22 mouse cellular contexts compared by ENCODE assay signal in genomic region chr2:126652929-126653328, GRCm38 (mm10).
"Had no signal": no experiment of that assay in that cellular context is flagged by ENCODE, and none has a peak within 500 bp of the region (broad histone marks: within the 10 kb centered on the region; RNA-seq: fewer than 3 reads in every experiment).

No protein-coding gene starts in this region.

- H3K4me3 ChIP-seq: layer of hippocampus, adult 2 months; limb, embryonic 10.5 days; limb, embryonic 13.5 days; liver, embryonic 13.5 days; megakaryocyte, embryonic 14.5 days; midbrain, embryonic 10.5 days; midbrain, embryonic 13.5 days; myocyte; neural tube, embryonic 13.5 days; stomach, embryonic 15.5 days had no signal

- H3K9ac ChIP-seq: limb, embryonic 13.5 days; liver, embryonic 13.5 days; midbrain, embryonic 13.5 days; neural tube, embryonic 13.5 days; stomach, embryonic 15.5 days had no signal

- DNase-seq: layer of hippocampus, adult 9-11 months; liver, embryonic 13.5 days; lung, adult 2 months; lung, postnatal 14 days; retina, postnatal 1 day; right cerebral cortex, postnatal 25 days; spleen, adult 18-20 months; thymus, postnatal 25 days had no signal

- H3K27me3 ChIP-seq: limb, embryonic 13.5 days; liver, embryonic 13.5 days; megakaryocyte, embryonic 14.5 days; midbrain, embryonic 13.5 days; neural tube, embryonic 13.5 days; stomach, embryonic 15.5 days had no signal

- H3K27ac ChIP-seq: hindbrain, postnatal 0 days; layer of hippocampus, adult 2 months; limb, embryonic 10.5 days; limb, embryonic 13.5 days; liver, embryonic 13.5 days; macrophage; midbrain, embryonic 10.5 days; midbrain, embryonic 13.5 days; neural tube, embryonic 13.5 days; stomach, embryonic 15.5 days had no signal

- H3K4me1 ChIP-seq: limb, embryonic 10.5 days; limb, embryonic 13.5 days; liver, embryonic 13.5 days; megakaryocyte, embryonic 14.5 days; midbrain, embryonic 10.5 days; midbrain, embryonic 13.5 days; neural tube, embryonic 13.5 days; stomach, embryonic 15.5 days had no signal

- ATAC-seq: hindbrain, postnatal 0 days; inflammation-experienced regulatory T-cells, adult 6 months; intestine, embryonic 16.5 days; midbrain, embryonic 13.5 days; midbrain, embryonic 16.5 days had no signal

- H3K9me3 ChIP-seq: limb, embryonic 10.5 days; limb, embryonic 13.5 days; liver, embryonic 13.5 days; megakaryocyte, embryonic 14.5 days; midbrain, embryonic 10.5 days; midbrain, embryonic 13.5 days; neural tube, embryonic 13.5 days; stomach, embryonic 15.5 days had no signal

- H3K4me2 ChIP-seq: limb, embryonic 13.5 days; liver, embryonic 13.5 days; midbrain, embryonic 13.5 days; neural tube, embryonic 13.5 days; stomach, embryonic 15.5 days had no signal
